Mouse (Mus musculus): ENCODE measurements around the gene Rnf183.

Rnf183 gene

GRCm38 (mm10) chr4:62433939-62434870, 847 bp downstream of the Rnf183 start:
- in situ Hi-C loops (cut with MboI; ENCODE audit: low pct_unique_long_range_greater_than_20kb in 1 of 2, low sequenced_read_pairs in 2 of 2, unreplicated experiment in 1 of 2) = no loop called here

GRCm38 (mm10) chr4:62431522-62431921, 3.5 kb downstream of the Rnf183 start:
- in situ Hi-C loops (cut with MboI; ENCODE audit: low pct_unique_long_range_greater_than_20kb in 1 of 2, low sequenced_read_pairs in 2 of 2, unreplicated experiment in 1 of 2) = no loop called here

- in situ Hi-C loops (cut with MboI; ENCODE audit: low pct_unique_long_range_greater_than_20kb in 1 of 2, low sequenced_read_pairs in 2 of 2, unreplicated experiment in 1 of 2) = no loop called here
These were observed 4.4 kb downstream of the Rnf183 start for GRCm38 (mm10) chr4:62430678-62431077.

- in situ Hi-C loops (cut with MboI; ENCODE audit: low pct_unique_long_range_greater_than_20kb in 1 of 2, low sequenced_read_pairs in 2 of 2, unreplicated experiment in 1 of 2) = no loop called here
These were observed 5.4 kb downstream of the Rnf183 start for GRCm38 (mm10) chr4:62429616-62430015.

GRCm38 (mm10) chr4:62427978-62428758, 6.9 kb downstream of the Rnf183 start:
- in situ Hi-C loops (cut with MboI; ENCODE audit: low pct_unique_long_range_greater_than_20kb in 1 of 2, low sequenced_read_pairs in 2 of 2, unreplicated experiment in 1 of 2) = no loop called here

- in situ Hi-C loops (cut with MboI; ENCODE audit: low pct_unique_long_range_greater_than_20kb in 1 of 2, low sequenced_read_pairs in 2 of 2, unreplicated experiment in 1 of 2) = no loop called here
These were observed 9.2 kb downstream of the Rnf183 start for GRCm38 (mm10) chr4:62425891-62426290.

- in situ Hi-C loops (cut with MboI; ENCODE audit: low pct_unique_long_range_greater_than_20kb in 1 of 2, low sequenced_read_pairs in 2 of 2, unreplicated experiment in 1 of 2) = no loop called here
These were observed 16.0 kb downstream of the Rnf183 start for GRCm38 (mm10) chr4:62419091-62419490.

- in situ Hi-C loops (cut with MboI; ENCODE audit: low pct_unique_long_range_greater_than_20kb in 1 of 2, low sequenced_read_pairs in 2 of 2, unreplicated experiment in 1 of 2) = no loop called here
These were observed 16.6 kb downstream of the Rnf183 start for GRCm38 (mm10) chr4:62418448-62418847.

- in situ Hi-C loops (cut with MboI; ENCODE audit: low pct_unique_long_range_greater_than_20kb in 1 of 2, low sequenced_read_pairs in 2 of 2, unreplicated experiment in 1 of 2) = no loop called here
These were observed 23.4 kb downstream of the Rnf183 start for GRCm38 (mm10) chr4:62411606-62412005.

GRCm38 (mm10) chr4:62410325-62410724, 24.7 kb downstream of the Rnf183 start:
- in situ Hi-C loops (cut with MboI; ENCODE audit: low pct_unique_long_range_greater_than_20kb in 1 of 2, low sequenced_read_pairs in 2 of 2, unreplicated experiment in 1 of 2) = no loop called here

- in situ Hi-C loops (cut with MboI; ENCODE audit: low pct_unique_long_range_greater_than_20kb in 1 of 2, low sequenced_read_pairs in 2 of 2, unreplicated experiment in 1 of 2) = no loop called here
These were observed 25.4 kb downstream of the Rnf183 start for GRCm38 (mm10) chr4:62409615-62410014.

- in situ Hi-C loops (cut with MboI; ENCODE audit: low pct_unique_long_range_greater_than_20kb in 1 of 2, low sequenced_read_pairs in 2 of 2, unreplicated experiment in 1 of 2) = no loop called here
These were observed 26.3 kb downstream of the Rnf183 start, which contains the start of the genes Cdc26 and Prpf4 for GRCm38 (mm10) chr4:62408601-62409282. TSS of gene Cdc26 (minus strand) at chr4:62408642. TSS of gene Prpf4 (plus strand) at chr4:62408797.

- in situ Hi-C loops (cut with MboI; ENCODE audit: low pct_unique_long_range_greater_than_20kb in 1 of 2, low sequenced_read_pairs in 2 of 2, unreplicated experiment in 1 of 2) = no loop called here
These were observed 27.1 kb downstream of the Rnf183 start for GRCm38 (mm10) chr4:62407730-62408582.

- in situ Hi-C loops (cut with MboI; ENCODE audit: low pct_unique_long_range_greater_than_20kb in 1 of 2, low sequenced_read_pairs in 2 of 2, unreplicated experiment in 1 of 2) = no loop called here
These were observed 28.9 kb downstream of the Rnf183 start for GRCm38 (mm10) chr4:62406133-62406532.

GRCm38 (mm10) chr4:62398956-62399355, 36.1 kb downstream of the Rnf183 start:
- in situ Hi-C loops (cut with MboI; ENCODE audit: low pct_unique_long_range_greater_than_20kb in 1 of 2, low sequenced_read_pairs in 2 of 2, unreplicated experiment in 1 of 2) = no loop called here

- in situ Hi-C loops (cut with MboI; ENCODE audit: low pct_unique_long_range_greater_than_20kb in 1 of 2, low sequenced_read_pairs in 2 of 2, unreplicated experiment in 1 of 2) = no loop called here
These were observed 37.3 kb downstream of the Rnf183 start for GRCm38 (mm10) chr4:62397616-62398365.

- in situ Hi-C loops (cut with MboI; ENCODE audit: low pct_unique_long_range_greater_than_20kb in 1 of 2, low sequenced_read_pairs in 2 of 2, unreplicated experiment in 1 of 2) = no loop called here
These were observed 39.2 kb downstream of the Rnf183 start for GRCm38 (mm10) chr4:62395806-62396205.

All from mouse embryonic stem cell (cell line).